Mouse (Mus musculus): ENCODE measurements around the gene Clec10a.
A peak's percentile ranks its signal among the peaks of the same experiment; 100 is the strongest.
"Not testable (repeated sequence)": the region's sequence is repeated elsewhere in the genome, so short reads cannot be mapped to it uniquely, and the experiment has no call there.

Clec10a gene

DNA sequence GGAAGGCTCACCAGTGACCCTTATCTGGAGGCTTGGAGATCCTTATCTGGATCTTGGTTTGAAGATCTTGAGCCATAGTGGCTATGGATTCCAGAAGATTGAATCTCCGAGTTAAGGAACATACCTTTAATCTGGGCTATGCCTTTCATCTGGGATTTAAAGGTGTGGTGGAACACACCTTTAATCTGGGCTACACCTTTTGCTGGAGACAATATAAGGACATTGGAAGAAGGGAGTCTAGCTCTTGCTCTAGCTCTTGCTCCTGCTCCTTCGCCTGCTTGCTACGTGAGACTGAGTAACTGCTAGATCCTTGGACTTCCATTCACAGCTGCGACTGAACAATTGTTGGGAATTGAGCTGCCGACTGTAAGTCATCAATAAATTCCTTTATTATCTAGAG lies at the start of gene Clec10a:
Gene Clec10a, plus strand, starts transcription at position 301 of the 400 bp plus-strand sequence.
- not testable (repeated sequence) for DNase-seq (ENCODE audit: low spot score in 2 of 2)

DNA sequence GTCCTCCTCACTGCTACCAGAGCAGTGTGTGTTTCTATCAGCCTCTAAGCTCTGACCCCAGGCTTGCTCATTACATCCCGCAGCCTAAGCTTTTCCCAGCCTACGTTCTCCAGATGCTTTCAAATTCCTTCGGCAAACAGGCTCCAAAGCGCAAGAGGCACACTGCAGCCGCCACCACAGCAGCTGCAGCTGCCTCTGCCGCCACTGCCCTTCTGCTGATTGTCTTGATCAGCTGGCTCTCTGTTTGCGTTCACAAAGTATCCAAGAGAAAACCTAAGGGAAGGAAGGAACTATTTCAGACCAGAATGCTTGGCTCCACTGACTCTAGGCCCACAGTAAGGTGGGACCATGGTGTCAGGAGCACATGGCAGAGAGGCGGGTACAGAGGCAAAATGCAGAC lies 48.9 kb upstream of the Clec10a start:
- no peak for DNase-seq (ENCODE audit: low spot score in 2 of 2)

DNA sequence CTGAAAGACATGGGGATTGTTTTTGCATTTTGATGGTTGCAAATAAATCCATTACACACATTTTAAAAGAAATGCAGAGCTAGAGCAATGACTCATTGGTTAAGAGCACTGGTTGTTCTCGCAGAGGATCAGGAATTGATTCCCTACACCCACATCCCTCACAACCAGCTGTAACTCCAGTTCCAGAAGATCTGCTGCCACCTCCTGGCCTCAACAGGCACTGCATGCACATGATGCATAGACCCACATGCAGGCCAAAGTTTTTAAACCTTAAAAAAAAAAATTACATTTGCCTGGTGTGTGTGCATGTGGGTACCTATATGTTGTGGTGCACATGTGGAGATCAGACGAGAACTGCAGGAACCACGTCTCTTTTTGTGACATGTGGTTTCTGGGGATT lies 45.9 kb upstream of the Clec10a start:
- peak in 1 of 2 experiments; percentile 14 for DNase-seq (ENCODE audit: low spot score in 2 of 2)

DNA sequence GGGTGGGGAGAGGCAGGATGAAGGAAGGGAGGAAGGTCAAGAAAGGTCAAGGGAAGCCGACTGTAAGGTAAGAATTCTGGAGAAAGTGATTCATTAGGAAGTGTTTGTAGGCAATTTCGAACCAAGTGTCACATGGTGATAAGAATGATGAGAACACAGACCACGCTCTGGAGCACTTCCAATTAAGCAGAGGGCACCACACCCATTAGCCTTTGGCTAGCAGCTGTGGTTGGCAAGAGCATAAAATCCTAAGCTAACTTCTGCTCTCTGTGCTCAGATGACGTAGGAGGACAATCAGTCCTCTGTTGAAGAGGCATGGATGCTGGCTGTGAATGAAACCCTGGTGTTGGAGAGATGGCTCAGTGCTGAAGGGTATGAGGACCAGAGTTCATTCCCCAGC lies 41.4 kb upstream of the Clec10a start:
- DNase-seq (ENCODE audit: low spot score in 2 of 2) = peak in 1 of 2 experiments; percentile 19

- no peak for DNase-seq (ENCODE audit: low spot score in 2 of 2)
These were observed 40.1 kb upstream of the Clec10a start for GRCm38 (mm10) chr11:70115901-70116300.

GRCm38 (mm10) chr11:70129926-70130379 lies 26.0 kb upstream of the Clec10a start, which contains the start of gene Mgl2:
Gene Mgl2 (plus strand): TSS chr11:70130329.
- DNase-seq (ENCODE audit: low spot score in 2 of 2) = peak in 1 of 2 experiments; percentile 1

- DNase-seq (ENCODE audit: low spot score in 2 of 2) = not testable (repeated sequence)
These were observed 21.0 kb upstream of the Clec10a start for GRCm38 (mm10) chr11:70135001-70135400.

- DNase-seq (ENCODE audit: low spot score in 2 of 2) = not testable (repeated sequence)
These were observed 20.1 kb upstream of the Clec10a start for GRCm38 (mm10) chr11:70135925-70136324.

GRCm38 (mm10) chr11:70139171-70139570 lies 16.8 kb upstream of the Clec10a start:
- DNase-seq (ENCODE audit: low spot score in 2 of 2) = no peak

DNA sequence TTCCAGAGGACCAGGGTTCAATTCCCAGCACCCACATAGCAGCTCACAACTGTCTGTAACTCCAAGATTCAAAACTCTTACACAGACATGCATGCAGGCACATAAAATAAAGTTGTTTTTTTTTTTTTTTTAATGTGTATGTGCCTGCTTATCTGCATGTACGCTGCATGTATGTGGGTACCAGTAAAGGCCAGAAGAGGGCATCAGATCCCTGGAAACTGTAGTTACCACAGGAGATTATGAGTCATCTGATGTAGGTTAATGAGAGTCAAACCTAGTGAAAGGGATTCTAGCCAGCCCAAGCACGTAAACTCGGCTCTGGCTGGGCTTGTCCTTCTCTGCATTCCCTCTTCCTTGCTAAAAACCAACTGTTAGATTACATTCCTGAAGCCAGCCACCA lies 4.9 kb upstream of the Clec10a start:
- DNase-seq (ENCODE audit: low spot score in 2 of 2) = peak in 1 of 2 experiments; percentile 10

DNA sequence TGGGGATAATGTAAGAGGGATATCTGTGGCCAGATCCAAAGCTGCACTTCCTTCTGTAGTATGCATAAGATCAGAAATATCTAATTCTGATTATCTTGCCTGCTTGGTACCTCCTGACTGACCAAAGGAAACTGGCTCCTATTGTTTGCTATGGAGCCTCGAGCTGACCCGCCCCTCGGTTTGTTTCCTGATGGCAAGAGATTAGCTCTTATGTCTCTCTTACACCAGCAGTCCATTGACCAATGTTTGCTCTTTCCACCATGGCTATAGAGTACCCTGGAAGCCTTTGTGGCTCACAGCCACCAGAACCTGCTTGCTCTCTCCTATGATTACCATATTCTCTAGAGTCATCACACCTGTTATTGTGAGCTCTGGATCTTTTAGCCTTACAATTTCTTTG lies 6.3 kb downstream of the Clec10a start:
- DNase-seq (ENCODE audit: low spot score in 2 of 2) = no peak

- no peak for DNase-seq (ENCODE audit: low spot score in 2 of 2)
These were observed 10.2 kb downstream of the Clec10a start for GRCm38 (mm10) chr11:70165972-70166921.

- no peak for DNase-seq (ENCODE audit: low spot score in 2 of 2)
These were observed 12.1 kb downstream of the Clec10a start for GRCm38 (mm10) chr11:70168136-70168535.

DNA sequence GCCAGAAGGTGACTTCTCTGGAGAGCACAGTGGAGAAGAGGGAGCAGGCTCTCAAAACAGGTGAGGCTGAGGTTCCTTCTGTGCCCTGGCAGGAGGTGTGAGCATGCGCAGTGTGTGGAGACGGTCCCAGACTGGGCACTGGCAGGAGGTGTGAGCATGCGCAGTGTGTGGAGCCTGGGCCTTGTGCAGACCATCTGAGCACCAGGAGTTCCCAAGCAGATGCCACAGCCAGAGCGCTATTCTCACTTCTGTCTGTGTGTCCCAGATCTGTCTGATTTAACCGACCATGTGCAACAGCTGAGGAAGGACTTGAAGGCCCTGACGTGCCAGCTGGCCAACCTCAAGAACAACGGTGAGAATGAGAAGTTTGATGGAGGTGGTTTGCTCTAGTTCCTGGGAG lies 13.5 kb downstream of the Clec10a start:
- not testable (repeated sequence) for DNase-seq (ENCODE audit: low spot score in 2 of 2)

DNA sequence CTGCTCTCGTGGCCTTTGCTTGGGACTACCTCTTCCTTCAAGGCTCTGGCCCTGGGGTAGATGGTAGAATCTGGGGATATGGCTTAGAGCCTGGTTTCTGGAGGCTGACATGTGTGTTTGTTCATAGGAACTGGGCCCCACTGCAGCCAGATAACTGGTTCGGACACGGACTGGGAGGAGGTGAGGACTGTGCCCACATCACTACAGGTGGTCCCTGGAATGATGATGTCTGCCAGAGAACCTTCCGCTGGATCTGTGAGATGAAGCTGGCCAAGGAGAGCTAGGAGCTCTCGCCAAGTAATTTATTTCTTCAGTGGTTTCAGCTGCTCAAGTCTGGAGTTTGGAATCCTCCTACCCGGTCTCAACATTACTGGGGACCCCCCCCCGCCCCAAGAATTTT lies 14.3 kb downstream of the Clec10a start:
- DNase-seq (ENCODE audit: low spot score in 2 of 2) = no peak

- DNase-seq (ENCODE audit: low spot score in 2 of 2) = no peak
These were observed 15.2 kb downstream of the Clec10a start for GRCm38 (mm10) chr11:70171181-70171580.

- no peak for DNase-seq (ENCODE audit: low spot score in 2 of 2)
These were observed 15.8 kb downstream of the Clec10a start for GRCm38 (mm10) chr11:70171847-70172246.

- no peak for DNase-seq (ENCODE audit: low spot score in 2 of 2)
These were observed 16.3 kb downstream of the Clec10a start for GRCm38 (mm10) chr11:70172298-70172697.

DNA sequence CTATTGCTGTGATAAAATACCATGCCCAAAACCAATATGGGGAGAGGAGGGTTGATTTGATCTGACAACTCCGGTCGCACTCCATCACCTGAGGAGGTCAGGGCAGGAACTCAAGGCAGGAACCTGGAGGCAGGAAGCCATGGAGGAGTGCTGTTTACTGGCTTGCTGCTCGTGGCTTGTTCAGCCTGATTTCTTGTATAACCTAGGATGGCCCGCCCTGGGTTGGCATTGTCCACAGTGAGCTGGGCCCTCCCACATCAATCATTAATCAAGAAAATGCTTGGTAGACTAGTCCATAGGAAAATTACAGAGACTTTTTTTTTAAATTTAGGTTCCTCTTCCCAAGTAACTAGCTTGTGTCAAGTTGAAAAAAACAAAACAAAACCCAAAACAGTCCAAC lies 18.5 kb downstream of the Clec10a start:
- DNase-seq (ENCODE audit: low spot score in 2 of 2) = no peak

DNA sequence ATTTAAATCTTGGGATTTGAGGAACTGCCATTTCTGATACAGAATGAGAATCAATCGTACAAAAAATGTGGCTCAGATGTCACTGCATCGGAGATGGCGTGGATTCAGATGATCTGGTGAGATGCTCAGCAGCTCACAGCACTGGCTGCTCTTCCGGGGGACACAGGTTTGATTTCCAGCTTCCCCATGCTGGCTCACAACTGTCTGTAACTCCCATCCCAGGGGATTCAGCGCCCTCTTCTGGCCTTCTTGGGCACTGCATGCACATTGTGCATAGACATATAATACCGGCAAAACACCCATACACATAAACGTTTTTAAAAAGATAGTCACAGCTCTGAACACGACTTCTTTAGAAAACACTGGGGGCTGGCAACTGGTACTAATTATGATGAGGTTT lies 21.6 kb downstream of the Clec10a start:
- DNase-seq (ENCODE audit: low spot score in 2 of 2) = no peak

GRCm38 (mm10) chr11:70178311-70178710 lies 22.3 kb downstream of the Clec10a start:
- DNase-seq (ENCODE audit: low spot score in 2 of 2) = no peak

DNA sequence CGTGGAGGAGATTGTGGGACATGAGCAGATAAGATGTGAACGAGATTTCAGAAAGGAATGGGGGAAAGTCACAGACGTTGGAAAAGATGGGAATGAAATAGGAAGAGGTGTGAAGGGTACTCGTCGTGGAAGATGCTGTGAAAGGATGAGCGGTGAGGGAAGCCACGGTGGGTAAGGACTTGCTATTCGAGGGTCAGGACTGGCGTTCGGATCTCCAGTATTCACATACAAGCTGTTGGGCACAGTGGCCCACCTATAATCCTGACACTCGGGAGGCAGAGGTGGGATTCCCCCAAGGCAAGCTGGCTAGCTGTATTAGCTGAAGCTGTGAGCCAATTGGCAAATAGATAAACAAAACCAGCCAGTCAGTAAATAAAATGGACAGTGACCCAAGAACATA lies 22.8 kb downstream of the Clec10a start:
- no peak for DNase-seq (ENCODE audit: low spot score in 2 of 2)

GRCm38 (mm10) chr11:70179401-70179800 lies 23.4 kb downstream of the Clec10a start:
- no peak for DNase-seq (ENCODE audit: low spot score in 2 of 2)

Data from urinary bladder, adult 18-20 months (tissue).